14 mouse cellular contexts compared by ENCODE assay signal in the genomic region with DNA sequence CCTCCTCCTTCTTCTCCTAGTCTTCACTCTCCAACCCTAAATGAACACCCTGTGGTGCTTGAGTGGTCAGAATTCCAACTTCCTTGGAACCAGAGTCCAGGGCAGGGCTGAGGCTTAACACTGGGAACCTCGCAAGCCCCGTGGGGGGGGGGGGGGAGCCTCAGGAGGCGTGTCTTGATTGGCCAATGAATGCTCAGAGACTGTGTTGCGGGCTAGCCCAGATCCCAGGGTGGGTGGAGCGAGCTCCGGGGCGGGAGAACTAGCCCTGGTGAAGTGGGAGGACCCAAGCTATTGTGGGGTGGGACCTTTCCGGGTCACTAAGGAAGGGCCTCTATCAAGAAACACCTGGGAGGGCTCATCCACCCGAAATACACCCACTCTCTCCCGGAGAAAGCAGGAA. TPM values are rescaled to one million over a fixed set of nuclear protein-coding genes. Genes with fewer than 3 reads are reported as not detected.
DNase-seq lines count a peak whose midpoint lies in the region; ATAC-seq and TF ChIP-seq lines count a peak whose summit lies in the region.
"Had no signal": no experiment of that assay in that cellular context is flagged by ENCODE, and none has a peak within 500 bp of the region (broad histone marks: within the 10 kb centered on the region; RNA-seq: fewer than 3 reads in every experiment).

No protein-coding gene starts in this region.

- H3K4me3 ChIP-seq in lung, embryonic 16.5 days (ENCODE audit: low read length), result no peak overlapping the region
- no peak overlapping the region for H3K4me3 ChIP-seq in lung, adult 2 months (replicated peaks; ENCODE audit: extremely low read depth, low read depth, low read length)
- H3K4me3 ChIP-seq in liver, embryonic 12.5 days, result no peak overlapping the region
- H3K4me3 ChIP-seq in midbrain, postnatal 0 days (ENCODE audit: low read depth, low read length), result no peak overlapping the region
- no peak overlapping the region for H3K4me3 ChIP-seq in forebrain, postnatal 0 days (ENCODE audit: low read depth, low read length)
- H3K4me3 ChIP-seq: left cerebral cortex, adult 2 months had no signal

- no peaks in the 10 kb centered on the region for H3K9me3 ChIP-seq in lung, embryonic 16.5 days (ENCODE audit: control insufficient read depth, low read length)
- H3K9me3 ChIP-seq in liver, embryonic 12.5 days (replicated peaks), result no peaks in the 10 kb centered on the region
- H3K9me3 ChIP-seq in midbrain, postnatal 0 days (ENCODE audit: low read length), result no peaks in the 10 kb centered on the region
- H3K9me3 ChIP-seq in forebrain, postnatal 0 days (ENCODE audit: low read length), result no peaks in the 10 kb centered on the region

- DNase-seq in lung, adult 2 months, result no peak
- DNase-seq in kidney, adult 8-10 months, result peak; percentile 70 to 75
- peak; percentile 77 for DNase-seq in yolk sac, embryonic 10.5 days (ENCODE audit: low spot score)
- no peak for DNase-seq in midbrain, postnatal 0 days (ENCODE audit: low spot score)
- no peak for DNase-seq in cerebellum, adult 11 months
- no peak for DNase-seq in forebrain, postnatal 0 days
- DNase-seq: adrenal gland, postnatal 10 days; embryo, embryonic 11 days; lung, postnatal 14 days had no signal

- no peaks in the 10 kb centered on the region for H3K27me3 ChIP-seq in lung, embryonic 16.5 days (ENCODE audit: control insufficient read depth, insufficient read depth, low read depth, low read length)
- H3K27me3 ChIP-seq in liver, embryonic 12.5 days (replicated peaks), result peaks cover 10% of the 10 kb centered on the region; the same call in 1 of the 2 replicates
- H3K27me3 ChIP-seq in midbrain, postnatal 0 days (ENCODE audit: insufficient read depth, low read length), result no peaks in the 10 kb centered on the region
- no peaks in the 10 kb centered on the region for H3K27me3 ChIP-seq in forebrain, postnatal 0 days (ENCODE audit: insufficient read depth, low read length)

- 28% methylated on average over 10 of the region's 10 CpGs for WGBS in lung, embryonic 16.5 days
- 36% methylated on average over 10 of the region's 10 CpGs for WGBS in lung, adult 2 months
- WGBS in liver, embryonic 12.5 days (ENCODE audit: insufficient replicate concordance), result 17% methylated on average over 10 of the region's 10 CpGs
- 27% methylated on average over 10 of the region's 10 CpGs for WGBS in midbrain, postnatal 0 days
- 30% methylated on average over 10 of the region's 10 CpGs for WGBS in forebrain, postnatal 0 days

- TF ChIP-seq CTCF in lung, adult 2 months (IDR thresholded peaks at IDR 0.05; ENCODE audit: insufficient read depth, low read length), result no peak
- TF ChIP-seq CTCF in midbrain, postnatal 0 days (IDR thresholded peaks at IDR 0.05), result no peak
- TF ChIP-seq CTCF in forebrain, postnatal 0 days (IDR thresholded peaks at IDR 0.05; ENCODE audit: low read depth), result no peak

- H3K36me3 ChIP-seq in lung, embryonic 16.5 days (ENCODE audit: control insufficient read depth, insufficient read depth, low read length), result no peaks in the 10 kb centered on the region
- H3K36me3 ChIP-seq in liver, embryonic 12.5 days, result no peaks in the 10 kb centered on the region
- H3K36me3 ChIP-seq in midbrain, postnatal 0 days (ENCODE audit: insufficient read depth, low read length), result no peaks in the 10 kb centered on the region
- no peaks in the 10 kb centered on the region for H3K36me3 ChIP-seq in forebrain, postnatal 0 days (ENCODE audit: insufficient read depth)

- H3K4me2 ChIP-seq in lung, embryonic 16.5 days (ENCODE audit: low read depth, low read length), result no peak overlapping the region
- H3K4me2 ChIP-seq in liver, embryonic 12.5 days, result no peak overlapping the region
- H3K4me2 ChIP-seq in midbrain, postnatal 0 days (ENCODE audit: low read depth, low read length, poor library complexity, severe bottlenecking), result no peak overlapping the region
- no peak overlapping the region for H3K4me2 ChIP-seq in forebrain, postnatal 0 days (ENCODE audit: low read depth)
- H3K4me2 ChIP-seq: hindbrain, embryonic 14.5 days had no signal

- ATAC-seq in lung, embryonic 16.5 days (ENCODE audit: low read depth), result 0 out of 2 replicates have a peak, but pooled peaks have one; percentile 43
- ATAC-seq in liver, embryonic 12.5 days, result peak; percentile 30; the same call in 1 of the 2 replicates
- ATAC-seq in midbrain, postnatal 0 days (ENCODE audit: low FRiP score), result no peak
- ATAC-seq in forebrain, postnatal 0 days, result no peak

- no peaks in the 10 kb centered on the region for H3K4me1 ChIP-seq in lung, embryonic 16.5 days (replicated peaks; ENCODE audit: control insufficient read depth, insufficient read depth, low read length)
- H3K4me1 ChIP-seq in lung, adult 2 months (ENCODE audit: control insufficient read depth, insufficient read depth, low read length), result peaks cover 2% of the 10 kb centered on the region; the same call in 1 of the 2 replicates
- H3K4me1 ChIP-seq in liver, embryonic 12.5 days, result peaks cover 20% of the 10 kb centered on the region
- H3K4me1 ChIP-seq in midbrain, postnatal 0 days (ENCODE audit: insufficient read depth, low read length), result no peaks in the 10 kb centered on the region
- H3K4me1 ChIP-seq in forebrain, postnatal 0 days (ENCODE audit: insufficient read depth), result no peaks in the 10 kb centered on the region

- no peak overlapping the region for H3K27ac ChIP-seq in lung, embryonic 16.5 days (ENCODE audit: low read length)
- H3K27ac ChIP-seq in liver, embryonic 12.5 days, result no peak overlapping the region
- H3K27ac ChIP-seq in midbrain, postnatal 0 days (ENCODE audit: low read depth, low read length), result no peak overlapping the region
- no peak overlapping the region for H3K27ac ChIP-seq in forebrain, postnatal 0 days (ENCODE audit: low read depth, low read length)
- H3K27ac ChIP-seq: hindbrain, embryonic 14.5 days; left cerebral cortex, adult 2 months had no signal

- H3K9ac ChIP-seq in lung, embryonic 16.5 days (ENCODE audit: low read length), result no peak overlapping the region
- H3K9ac ChIP-seq in liver, embryonic 12.5 days, result no peak overlapping the region
- no peak overlapping the region for H3K9ac ChIP-seq in midbrain, postnatal 0 days (replicated peaks; ENCODE audit: low read length, poor library complexity, severe bottlenecking)
- H3K9ac ChIP-seq in forebrain, postnatal 0 days, result no peak overlapping the region
- H3K9ac ChIP-seq: hindbrain, embryonic 14.5 days had no signal

- no peak for TF ChIP-seq POLR2A in lung, adult 2 months (IDR thresholded peaks at IDR 0.05; ENCODE audit: borderline replicate concordance, extremely low read depth, low read depth, low read length)

RNA-seq across cellular contexts. Expression of a gene that starts 1.3 kb away (rescaled TPM):
- 3.5 and 5.4 TPM in 2 replicates for polyA plus RNA-seq in lung, embryonic 16.5 days (2015; fragmentation: Nextera tagmentation; extraction: Ambion mirVana)
- 27.2 and 29.1 TPM in 2 replicates for polyA plus RNA-seq in lung, adult 2 months (2012; rRNA removed)
- 4.5 and 5.1 TPM in 2 replicates for polyA plus RNA-seq in liver, embryonic 12.5 days (2016; fragmentation: Nextera tagmentation; extraction: Ambion mirVana)
- total RNA-seq in midbrain, postnatal 0 days (2014; rRNA removed), result 0.33 and 0.47 TPM in 2 replicates
- polyA plus RNA-seq in midbrain, postnatal 0 days (2015; fragmentation: Nextera tagmentation; extraction: Ambion mirVana), result 0.71 and 0.86 TPM in 2 replicates
- 0.92 and 1.7 TPM in 2 replicates for total RNA-seq in forebrain, postnatal 0 days (2014; rRNA removed)
- polyA plus RNA-seq in forebrain, postnatal 0 days (2015; fragmentation: Nextera tagmentation; extraction: Ambion mirVana), result 0.71 and 1.0 TPM in 2 replicates

RNA-seq across cellular contexts. Expression of a gene that starts 14.0 kb away (rescaled TPM):
- polyA plus RNA-seq in lung, embryonic 16.5 days (2015; fragmentation: Nextera tagmentation; extraction: Ambion mirVana), result 434 and 478 TPM in 2 replicates
- 31.6 and 34.5 TPM in 2 replicates for polyA plus RNA-seq in lung, adult 2 months (2012; rRNA removed)
- 434 and 450 TPM in 2 replicates for polyA plus RNA-seq in liver, embryonic 12.5 days (2016; fragmentation: Nextera tagmentation; extraction: Ambion mirVana)
- total RNA-seq in midbrain, postnatal 0 days (2014; rRNA removed), result 107 and 131 TPM in 2 replicates
- 111 and 115 TPM in 2 replicates for polyA plus RNA-seq in midbrain, postnatal 0 days (2015; fragmentation: Nextera tagmentation; extraction: Ambion mirVana)
- 99.0 and 123 TPM in 2 replicates for total RNA-seq in forebrain, postnatal 0 days (2014; rRNA removed)
- 119 and 124 TPM in 2 replicates for polyA plus RNA-seq in forebrain, postnatal 0 days (2015; fragmentation: Nextera tagmentation; extraction: Ambion mirVana)

RNA-seq across cellular contexts. Expression of a gene that starts 28.1 kb away (rescaled TPM):
- polyA plus RNA-seq in lung, embryonic 16.5 days (2015; fragmentation: Nextera tagmentation; extraction: Ambion mirVana), result 5.4 and 6.2 TPM in 2 replicates
- 5.1 and 6.1 TPM in 2 replicates for polyA plus RNA-seq in lung, adult 2 months (2012; rRNA removed)
- polyA plus RNA-seq in liver, embryonic 12.5 days (2016; fragmentation: Nextera tagmentation; extraction: Ambion mirVana), result 18.1 and 18.5 TPM in 2 replicates
- total RNA-seq in midbrain, postnatal 0 days (2014; rRNA removed), result 10.0 TPM in 1 of 2 replicates, not detected in the other
- 0.51 TPM in 1 of 2 replicates, not detected in the other for polyA plus RNA-seq in midbrain, postnatal 0 days (2015; fragmentation: Nextera tagmentation; extraction: Ambion mirVana)
- 0.46 TPM in 1 of 2 replicates, not detected in the other for total RNA-seq in forebrain, postnatal 0 days (2014; rRNA removed)
- polyA plus RNA-seq in forebrain, postnatal 0 days (2015; fragmentation: Nextera tagmentation; extraction: Ambion mirVana), result 0.60 TPM in 1 of 2 replicates, not detected in the other
- total RNA-seq: gastrocnemius, adult 8-10 months; left cerebral cortex, adult 2 months had no signal

Comparison
In these comparisons a context has a peak if more than half of its experiments do, and no peak if none do; other contexts are left out.
1. ATAC-seq: peak in lung, embryonic 16.5 days (single experiment) and liver, embryonic 12.5 days (single experiment); none in midbrain, postnatal 0 days (single experiment) and forebrain, postnatal 0 days (single experiment).
2. DNase-seq: peak in kidney, adult 8-10 months (2 of 2) and yolk sac, embryonic 10.5 days (single experiment); none in lung, adult 2 months (single experiment), midbrain, postnatal 0 days (single experiment), cerebellum, adult 11 months (single experiment) and forebrain, postnatal 0 days (single experiment).